Mouse (Mus musculus) hindbrain, embryonic 16.5 days (tissue): Measurements from ENCODE around the gene Antxr1. TPM values are rescaled to one million over a fixed set of nuclear protein-coding genes. Genes with fewer than 3 reads are reported as not detected.
A peak's percentile ranks its signal among the peaks of the same experiment; 100 is the strongest.

Source experiments
- ATAC-seq: fragments of 200-750 bp; cut with Nextera tagmentation; 2 replicates; pipeline ENCODE4 v1.8.0; 2017; ENCODE audit warnings: moderate TSS enrichment, moderate library complexity
- H3K27ac ChIP-seq: fragments of 300-500 bp; sonication (generic); 2 replicates; pipeline ENCODE4 v1.5.1; 2014; ENCODE audit warnings: low read depth, mild to moderate bottlenecking, control low read depth, low read length, moderate library complexity
- H3K27me3 ChIP-seq: fragments of 300-500 bp; sonication (generic); replicated peaks from 2 replicates; pipeline ENCODE4 v1.6.1; 2014; ENCODE audit warnings: low read length; ENCODE audit not compliant: control insufficient read depth, insufficient read depth
- H3K36me3 ChIP-seq: fragments of 300-500 bp; sonication (generic); 2 replicates; pipeline ENCODE4 v1.6.1; 2014; ENCODE audit warnings: mild to moderate bottlenecking, low read length, moderate library complexity, mixed read lengths; ENCODE audit not compliant: control insufficient read depth, insufficient read depth
- H3K4me1 ChIP-seq: fragments of 300-500 bp; sonication (generic); 2 replicates; pipeline ENCODE4 v1.6.1; 2014; ENCODE audit warnings: low read depth, low read length; ENCODE audit not compliant: control insufficient read depth, insufficient read depth
- H3K4me2 ChIP-seq: fragments of 300-500 bp; sonication (generic); 2 replicates; pipeline ENCODE4 v1.6.1; 2014; ENCODE audit warnings: mild to moderate bottlenecking, low read length, control low read depth, moderate library complexity
- H3K4me3 ChIP-seq: fragments of 300-500 bp; sonication (generic); 2 replicates; pipeline ENCODE4 v1.5.1; 2014; ENCODE audit warnings: mild to moderate bottlenecking, low read length, control low read depth, moderate library complexity
- H3K9ac ChIP-seq: fragments of 300-500 bp; sonication (generic); 2 replicates; pipeline ENCODE4 v1.6.1; 2014; ENCODE audit warnings: low read depth, mild to moderate bottlenecking, control low read depth, low read length, moderate library complexity
- H3K9me3 ChIP-seq: fragments of 300-500 bp; sonication (generic); 2 replicates; pipeline ENCODE4 v1.6.1; 2014; ENCODE audit warnings: mild to moderate bottlenecking, low read length, moderate library complexity; ENCODE audit not compliant: control insufficient read depth
- WGBS: fragments of 180-500 bp; shearing (Covaris S2); extraction: QIAGEN DNeasy Blood & Tissue Kit; methylation state at CpG from one replicate; pipeline ENCODE4 v1.1.7; 2014; 5-methylcytosine and 5-hydroxymethylcytosine counted together
- polyA plus RNA-seq: library from polyadenylated mRNA; unstranded; fragments of >200 nt; fragmentation: Nextera tagmentation; extraction: Ambion mirVana; gene quantifications from 2 replicates; pipeline ENCODE4 v1.2.1, GENCODE M21; 2015

The Antxr1 gene
- polyA plus RNA-seq, 1 experiment from 2014 or later, result 5.3 TPM

DNA sequence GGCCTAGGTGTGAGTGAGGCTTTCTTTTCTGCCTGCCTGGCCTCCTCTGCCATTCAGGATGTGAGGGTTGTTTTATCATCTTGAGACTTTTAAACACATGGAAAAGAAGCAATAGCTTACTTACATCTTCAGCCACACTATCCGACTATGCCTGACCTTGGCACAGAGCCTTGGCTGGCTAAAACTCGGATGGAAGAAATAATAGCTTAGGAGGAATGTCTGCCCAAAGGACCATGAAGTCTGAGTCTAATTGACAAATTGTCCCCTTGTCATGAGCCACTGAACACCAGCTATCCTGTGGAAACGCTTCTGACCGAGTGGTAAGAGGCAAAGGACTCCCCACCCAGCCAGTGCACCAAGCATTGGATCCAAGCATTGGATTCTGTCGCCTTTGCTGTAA, 57.5 kb downstream of the Antxr1 start:
- Histone ChIP-seq H3K4me1 (peaks cover 19% of the 10 kb centered on the region), H3K9me3 (no peaks in the 10 kb centered on the region), H3K9ac (no peak overlapping the region), H3K27me3 (no peaks in the 10 kb centered on the region), H3K27ac (peak overlapping the region; percentile 9; the same call in 1 of the 2 replicates), H3K4me2 (no peak overlapping the region), H3K36me3 (no peaks in the 10 kb centered on the region), H3K4me3 (no peak overlapping the region)
- WGBS, result 36% methylated on average over 5 of the region's 5 CpGs
- no peak for ATAC-seq

GRCm38 (mm10) chr6:87277527-87277926, 58.1 kb downstream of the Antxr1 start:
- peak; percentile 45; the same call in 1 of the 2 replicates for ATAC-seq
- WGBS, result 28% methylated on average over 3 of the region's 3 CpGs
- Histone ChIP-seq H3K27ac (peak overlapping the region; percentile 56; the same call in 1 of the 2 replicates), H3K36me3 (no peaks in the 10 kb centered on the region), H3K9me3 (no peaks in the 10 kb centered on the region), H3K27me3 (no peaks in the 10 kb centered on the region), H3K4me2 (no peak overlapping the region), H3K4me3 (no peak overlapping the region), H3K4me1 (peaks cover 19% of the 10 kb centered on the region), H3K9ac (no peak overlapping the region)

DNA sequence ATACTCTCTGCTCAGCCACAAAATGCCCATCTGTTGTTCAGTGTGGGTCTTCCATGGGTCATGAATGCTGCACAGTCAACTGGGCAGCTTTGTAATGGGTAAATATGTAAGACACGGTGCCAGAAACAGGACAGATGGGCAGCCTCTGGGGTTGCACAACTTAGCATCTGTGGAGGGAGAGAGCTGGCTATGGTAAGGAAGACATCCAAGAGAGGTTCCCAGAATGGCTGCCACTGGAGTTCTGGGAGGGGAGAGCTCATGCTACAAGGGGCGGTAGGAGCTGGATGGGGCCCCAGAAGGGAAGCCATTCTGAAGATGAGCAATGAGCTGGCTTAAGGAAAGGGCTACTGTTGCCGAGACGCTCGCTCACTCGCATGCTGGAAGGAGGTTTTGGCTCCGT, 58.7 kb downstream of the Antxr1 start:
- H3K27ac ChIP-seq, result peak overlapping the region; percentile 56; the same call in 1 of the 2 replicates
- 50% methylated on average over 7 of the region's 7 CpGs for WGBS
- no peaks in the 10 kb centered on the region for H3K27me3 ChIP-seq
- H3K4me2 ChIP-seq, result no peak overlapping the region
- ATAC-seq, result peak; percentile 74
- H3K9me3 ChIP-seq, result no peaks in the 10 kb centered on the region
- no peak overlapping the region for H3K4me3 ChIP-seq
- peaks cover 19% of the 10 kb centered on the region for H3K4me1 ChIP-seq
- H3K36me3 ChIP-seq, result no peaks in the 10 kb centered on the region
- H3K9ac ChIP-seq, result no peak overlapping the region

GRCm38 (mm10) chr6:87274779-87275178, 60.8 kb downstream of the Antxr1 start:
- ATAC-seq, result no peak
- Histone ChIP-seq H3K4me3 (no peak overlapping the region), H3K27me3 (no peaks in the 10 kb centered on the region), H3K4me1 (peaks cover 27% of the 10 kb centered on the region), H3K27ac (no peak overlapping the region), H3K9ac (no peak overlapping the region), H3K9me3 (no peaks in the 10 kb centered on the region), H3K36me3 (no peaks in the 10 kb centered on the region), H3K4me2 (no peak overlapping the region)
- 97% methylated on average over 5 of the region's 5 CpGs for WGBS

DNA sequence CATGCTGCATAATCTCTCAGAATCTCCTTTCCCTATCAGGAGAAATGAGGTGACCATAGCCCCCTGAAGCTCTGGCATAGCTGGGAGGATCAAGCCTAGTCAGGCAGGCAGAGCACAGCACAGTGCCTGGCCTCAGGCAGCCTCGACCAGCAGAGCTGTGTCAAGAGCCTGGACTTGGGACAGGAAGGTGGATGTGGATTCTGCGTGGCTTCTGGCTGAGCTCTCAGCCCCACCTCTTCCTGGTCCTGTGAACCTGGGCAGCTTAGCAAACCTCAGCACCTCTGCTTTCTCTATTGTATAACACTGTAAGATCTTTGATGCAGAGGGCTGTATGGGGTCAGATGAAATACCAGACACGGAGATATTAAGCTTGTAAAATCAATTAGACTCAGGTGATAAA, 61.8 kb downstream of the Antxr1 start:
- H3K36me3 ChIP-seq, result no peaks in the 10 kb centered on the region
- no peak for ATAC-seq
- H3K4me1 ChIP-seq, result peaks cover 27% of the 10 kb centered on the region
- no peak overlapping the region for H3K4me2 ChIP-seq
- no peaks in the 10 kb centered on the region for H3K27me3 ChIP-seq
- 83% methylated on average over 3 of the region's 3 CpGs for WGBS
- H3K4me3 ChIP-seq, result no peak overlapping the region
- no peaks in the 10 kb centered on the region for H3K9me3 ChIP-seq
- no peak overlapping the region for H3K9ac ChIP-seq
- no peak overlapping the region for H3K27ac ChIP-seq

DNA sequence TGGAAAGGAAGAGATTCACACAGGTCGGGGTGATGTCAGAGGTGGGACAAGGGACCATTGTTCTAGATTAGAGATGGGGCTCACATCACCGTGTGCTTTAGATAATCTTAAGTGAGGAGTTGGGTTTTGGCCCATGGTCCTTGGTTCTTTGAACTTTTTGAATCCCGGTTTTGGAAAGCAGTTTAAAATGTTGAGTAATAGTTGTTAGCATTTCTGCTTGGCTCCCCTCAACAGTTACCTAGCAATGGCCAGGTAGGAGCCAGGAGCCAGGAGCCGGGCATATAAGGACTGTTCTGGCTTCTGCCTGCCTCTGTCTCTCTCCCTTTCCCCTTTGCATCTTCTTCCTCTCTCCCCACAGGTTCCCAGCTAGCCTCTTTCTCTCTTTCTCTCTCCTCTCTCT, 62.5 kb downstream of the Antxr1 start:
- no peak overlapping the region for H3K4me2 ChIP-seq
- no peaks in the 10 kb centered on the region for H3K9me3 ChIP-seq
- no peak for ATAC-seq
- H3K4me1 ChIP-seq, result peaks cover 27% of the 10 kb centered on the region
- no peaks in the 10 kb centered on the region for H3K36me3 ChIP-seq
- no peaks in the 10 kb centered on the region for H3K27me3 ChIP-seq
- H3K9ac ChIP-seq, result no peak overlapping the region
- no peak overlapping the region for H3K27ac ChIP-seq
- WGBS, result 82% methylated on average over 4 of the region's 4 CpGs
- no peak overlapping the region for H3K4me3 ChIP-seq

DNA sequence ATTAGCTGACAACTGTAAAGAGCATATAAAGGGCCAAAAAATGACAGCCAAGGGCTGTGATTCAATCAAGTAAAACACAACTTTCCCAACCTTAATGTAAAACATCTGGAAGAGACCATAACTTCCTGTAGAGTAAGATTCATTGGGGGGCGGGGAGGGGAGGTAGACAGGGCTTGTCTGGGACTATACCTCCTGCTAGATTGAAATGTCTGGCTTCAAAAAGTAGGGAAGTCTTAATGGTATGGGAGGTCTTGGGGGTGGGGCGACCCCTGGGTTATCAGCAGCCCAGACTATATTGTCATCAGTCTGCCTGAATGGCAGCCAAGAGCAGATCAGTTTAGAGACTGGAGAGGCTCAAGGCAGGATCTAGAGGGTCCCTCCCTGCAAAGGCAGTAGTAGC, 63.4 kb downstream of the Antxr1 start:
- no peak for ATAC-seq
- Histone ChIP-seq H3K9ac (no peak overlapping the region), H3K27me3 (no peaks in the 10 kb centered on the region), H3K9me3 (no peaks in the 10 kb centered on the region), H3K36me3 (no peaks in the 10 kb centered on the region), H3K4me3 (no peak overlapping the region), H3K27ac (no peak overlapping the region), H3K4me1 (peaks cover 18% of the 10 kb centered on the region), H3K4me2 (no peak overlapping the region)
- 76% methylated on average over 2 of the region's 2 CpGs for WGBS

DNA sequence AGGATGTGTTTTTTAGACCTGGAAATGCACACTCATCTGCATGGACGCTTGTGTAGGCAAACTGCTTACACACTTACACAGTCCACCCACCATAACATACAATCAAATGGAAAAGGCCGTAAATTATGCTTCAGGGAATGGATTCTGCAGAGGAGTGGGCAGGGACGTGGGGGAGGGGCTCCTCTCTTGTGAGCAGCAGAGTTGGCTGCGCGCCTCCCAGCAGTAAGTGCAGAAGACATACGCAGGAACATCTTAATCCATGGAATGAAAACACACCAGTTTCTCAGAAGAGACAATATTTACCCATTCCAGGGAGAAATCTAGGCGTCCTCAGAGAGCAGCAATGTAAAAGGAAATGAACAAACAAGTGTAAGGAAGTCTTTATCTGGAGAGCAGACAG, 65.2 kb downstream of the Antxr1 start:
- H3K9me3 ChIP-seq, result no peaks in the 10 kb centered on the region
- ATAC-seq, result no peak
- H3K4me3 ChIP-seq, result no peak overlapping the region
- H3K36me3 ChIP-seq, result no peaks in the 10 kb centered on the region
- no peak overlapping the region for H3K9ac ChIP-seq
- no peaks in the 10 kb centered on the region for H3K27me3 ChIP-seq
- 33% methylated on average over 7 of the region's 7 CpGs for WGBS
- 0 out of 2 replicates have a peak overlapping the region, but pooled peaks have one; percentile 1 for H3K4me2 ChIP-seq
- H3K27ac ChIP-seq, result no peak overlapping the region
- H3K4me1 ChIP-seq, result peaks cover 8% of the 10 kb centered on the region

GRCm38 (mm10) chr6:87269950-87270349, 65.7 kb downstream of the Antxr1 start:
- H3K36me3 ChIP-seq, result no peaks in the 10 kb centered on the region
- ATAC-seq, result no peak
- no peak overlapping the region for H3K27ac ChIP-seq
- no peak overlapping the region for H3K4me3 ChIP-seq
- H3K4me2 ChIP-seq, result no peak overlapping the region
- no peaks in the 10 kb centered on the region for H3K9me3 ChIP-seq
- H3K4me1 ChIP-seq, result peaks cover 8% of the 10 kb centered on the region
- no peak overlapping the region for H3K9ac ChIP-seq
- H3K27me3 ChIP-seq, result no peaks in the 10 kb centered on the region
- 84% methylated on average over 7 of the region's 7 CpGs for WGBS

- no peaks in the 10 kb centered on the region for H3K36me3 ChIP-seq
Observed at GRCm38 (mm10) chr6:87262666-87263065, 73.0 kb downstream of the Antxr1 start.

More at GRCm38 (mm10) chr6:87262666-87263065, 73.0 kb downstream of the Antxr1 start:
- peaks cover 10% of the 10 kb centered on the region for H3K4me1 ChIP-seq
- no peak overlapping the region for H3K27ac ChIP-seq
- no peaks in the 10 kb centered on the region for H3K9me3 ChIP-seq
- H3K9ac ChIP-seq, result no peak overlapping the region
- WGBS, result 51% methylated on average over 2 of the region's 2 CpGs
- no peak for ATAC-seq
- no peak overlapping the region for H3K4me2 ChIP-seq
- H3K4me3 ChIP-seq, result no peak overlapping the region
- no peaks in the 10 kb centered on the region for H3K27me3 ChIP-seq
